Mouse (Mus musculus) right cerebral cortex, adult 2 months (tissue): Measurements from ENCODE around the gene Pear1.
"Not testable (repeated sequence)": the region's sequence is repeated elsewhere in the genome, so short reads cannot be mapped to it uniquely, and the experiment has no call there.

Experiments used
- DNase-seq, 2 experiments: peaks; one replicate each; pipeline ENCODE4 v3.0.0; 2021 to 2022; ENCODE audit warnings: low spot score in 2 of 2

Pear1 gene

GRCm38 (mm10) chr3:87824206-87824605, at the start of gene Pear1:
Pear1 (minus strand) TSS chr3:87824306.
- DNase-seq: not testable (repeated sequence)

GRCm38 (mm10) chr3:87864111-87864510, 40.0 kb upstream of the Pear1 start:
- not testable (repeated sequence) for DNase-seq

- peak; percentile 77 to 83 for DNase-seq
These were observed 35.7 kb upstream of the Pear1 start for GRCm38 (mm10) chr3:87859813-87860212.

- DNase-seq: no peak
These were observed 33.6 kb upstream of the Pear1 start for GRCm38 (mm10) chr3:87857666-87858065.

- no peak for DNase-seq
These were observed 31.8 kb upstream of the Pear1 start for GRCm38 (mm10) chr3:87855936-87856335.

GRCm38 (mm10) chr3:87854795-87855568, 30.9 kb upstream of the Pear1 start:
- no peak for DNase-seq

- no peak for DNase-seq
These were observed 25.0 kb upstream of the Pear1 start for GRCm38 (mm10) chr3:87849117-87849516.

- no peak for DNase-seq
These were observed 23.6 kb upstream of the Pear1 start for GRCm38 (mm10) chr3:87847680-87848079.

- DNase-seq: no peak
These were observed 22.6 kb upstream of the Pear1 start, which contains the start of gene Sh2d2a for GRCm38 (mm10) chr3:87846650-87847110. Sh2d2a (plus strand) TSS chr3:87846755.

- DNase-seq: no peak
These were observed 22.1 kb upstream of the Pear1 start for GRCm38 (mm10) chr3:87846186-87846585.

GRCm38 (mm10) chr3:87844981-87845380, 20.9 kb upstream of the Pear1 start:
- no peak for DNase-seq

- no peak for DNase-seq
These were observed 16.8 kb upstream of the Pear1 start for GRCm38 (mm10) chr3:87840858-87841257.

- peak; percentile 86 to 87 for DNase-seq
These were observed 14.5 kb upstream of the Pear1 start for GRCm38 (mm10) chr3:87838622-87839021.

GRCm38 (mm10) chr3:87833482-87833881, 9.4 kb upstream of the Pear1 start:
- no peak for DNase-seq

GRCm38 (mm10) chr3:87832109-87832859, 8.2 kb upstream of the Pear1 start:
- DNase-seq: no peak

- no peak for DNase-seq
These were observed 4.9 kb upstream of the Pear1 start for GRCm38 (mm10) chr3:87829025-87829424.

- DNase-seq: no peak
These were observed 4.3 kb upstream of the Pear1 start for GRCm38 (mm10) chr3:87828435-87828834.

GRCm38 (mm10) chr3:87818226-87818625, 5.9 kb downstream of the Pear1 start:
- no peak for DNase-seq

GRCm38 (mm10) chr3:87816646-87817093, 7.4 kb downstream of the Pear1 start:
- DNase-seq: peak; percentile 77 to 80

GRCm38 (mm10) chr3:87816166-87816565, 7.9 kb downstream of the Pear1 start:
- DNase-seq: no peak

GRCm38 (mm10) chr3:87812873-87813272, 11.2 kb downstream of the Pear1 start:
- no peak for DNase-seq

GRCm38 (mm10) chr3:87812413-87812812, 11.7 kb downstream of the Pear1 start:
- DNase-seq: no peak

- no peak for DNase-seq
These were observed 12.8 kb downstream of the Pear1 start for GRCm38 (mm10) chr3:87811297-87811696.
